Mouse (Mus musculus) thymus, adult 2 months (tissue): ENCODE results near the gene Nfkbiz. TPM values are rescaled to one million over a fixed set of nuclear protein-coding genes. Genes with fewer than 3 reads are reported as not detected.

Experiments
- DNase-seq: peaks from one replicate; pipeline ENCODE4 v3.0.0; 2021
- H3K27ac ChIP-seq: fragments of 200-500 bp; 2 replicates; pipeline ENCODE4 v1.5.1; 2012; ENCODE audit warnings: low read length, control low read depth; ENCODE audit not compliant: control insufficient read depth, insufficient read depth
- H3K27me3 ChIP-seq: fragments of 200-500 bp; 2 replicates; pipeline ENCODE4 v1.6.1; 2012; ENCODE audit warnings: mild to moderate bottlenecking, low read length, moderate library complexity, mixed read lengths; ENCODE audit not compliant: control insufficient read depth, insufficient read depth
- H3K36me3 ChIP-seq: fragments of 200-500 bp; 2 replicates; pipeline ENCODE4 v1.6.1; 2012; ENCODE audit warnings: mild to moderate bottlenecking, low read length, moderate library complexity; ENCODE audit not compliant: control insufficient read depth, insufficient read depth
- H3K4me1 ChIP-seq: fragments of 200-500 bp; replicated peaks from 2 replicates; pipeline ENCODE4 v1.6.1; 2012; ENCODE audit warnings: low read length; ENCODE audit not compliant: control insufficient read depth, insufficient read depth
- H3K4me3 ChIP-seq: fragments of 200-500 bp; 2 replicates; pipeline ENCODE4 v1.5.1; 2012; ENCODE audit warnings: mild to moderate bottlenecking, low read length, control low read depth, moderate library complexity; ENCODE audit not compliant: control insufficient read depth, insufficient read depth
- CTCF ChIP-seq: fragments of 200-500 bp; IDR thresholded peaks from 2 replicates; pipeline ENCODE4 v1.5.1; 2012; ENCODE audit warnings: mild to moderate bottlenecking, control low read depth, low read length, moderate library complexity, borderline replicate concordance; ENCODE audit not compliant: control insufficient read depth, poor library complexity, insufficient read depth; ENCODE audit errors: extremely low read depth
- POLR2A ChIP-seq: fragments of 200-500 bp; IDR thresholded peaks from 2 replicates; pipeline ENCODE4 v1.6.1; 2012; ENCODE audit warnings: mild to moderate bottlenecking, low read length, control low read depth, moderate library complexity; ENCODE audit not compliant: control insufficient read depth, poor library complexity, insufficient read depth; ENCODE audit errors: extremely low read depth
- WGBS: fragments of 180-500 bp; shearing (Covaris S2); methylation state at CpG from one replicate; pipeline ENCODE4 v1.1.7; 2018; 5-methylcytosine and 5-hydroxymethylcytosine counted together
- polyA plus RNA-seq: library from polyadenylated mRNA; depleted of rRNA; stranded (reverse); fragments of >200 nt; gene quantifications from 2 replicates; pipeline ENCODE4 v1.2.3, GENCODE M21; 2012; rRNA removed

Gene Nfkbiz
- polyA plus RNA-seq, 1 experiment = 21.1 TPM

GRCm38 (mm10) chr16:55776329-55776728, 62.4 kb downstream of the Nfkbiz start:
- no peak for DNase-seq
- 80% methylated on average over 11 of the region's 11 CpGs for WGBS
- TF ChIP-seq CTCF (no peak), POLR2A (no peak)
- H3K27ac ChIP-seq = no peak overlapping the region
- no peak overlapping the region for H3K4me3 ChIP-seq
- H3K4me1 ChIP-seq = no peaks in the 10 kb centered on the region
- H3K27me3 ChIP-seq = no peaks in the 10 kb centered on the region
- no peaks in the 10 kb centered on the region for H3K36me3 ChIP-seq

DNA sequence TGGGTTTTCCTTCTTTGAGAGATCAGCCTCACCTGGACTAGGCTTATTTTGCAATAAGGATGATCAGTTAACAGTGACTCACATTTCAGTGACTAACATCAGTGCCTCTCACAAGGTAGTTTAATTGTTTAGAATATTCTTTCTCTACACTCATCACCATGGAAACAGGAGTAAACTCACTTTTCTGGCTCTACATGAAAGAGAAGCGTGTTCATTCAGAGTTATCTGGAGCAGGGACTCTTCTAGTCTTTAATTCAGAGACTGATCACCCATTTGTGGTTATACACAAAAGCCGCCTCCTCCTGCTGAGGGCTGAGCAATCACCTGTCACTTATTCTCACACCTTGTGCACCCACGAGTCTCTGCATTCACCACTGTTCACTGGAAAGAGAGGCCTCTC, 68.5 kb downstream of the Nfkbiz start:
- Histone ChIP-seq H3K27me3 (no peaks in the 10 kb centered on the region), H3K4me3 (no peak overlapping the region), H3K36me3 (no peaks in the 10 kb centered on the region), H3K4me1 (no peaks in the 10 kb centered on the region), H3K27ac (no peak overlapping the region)
- DNase-seq = no peak
- TF ChIP-seq POLR2A (no peak), CTCF (no peak)
- 78% methylated on average over 3 of the region's 3 CpGs for WGBS

Other genes with a start within 250 kb of the Nfkbiz start
- 5.2 and 6.0 TPM in 2 replicates for gene Nxpe3, start 56.4 kb upstream of the Nfkbiz start, polyA plus RNA-seq
- gene Cep97, start 96.0 kb upstream of the Nfkbiz start, polyA plus RNA-seq = 17.4 and 19.3 TPM in 2 replicates
- 151 and 184 TPM in 2 replicates for gene Rpl24, start 127.4 kb upstream of the Nfkbiz start, polyA plus RNA-seq
- 6.1 and 7.1 TPM in 2 replicates for gene Zbtb11, start 135.0 kb upstream of the Nfkbiz start, polyA plus RNA-seq
- gene Pcnp, start 190.8 kb upstream of the Nfkbiz start, polyA plus RNA-seq = 17.0 and 18.9 TPM in 2 replicates
- gene Trmt10c, start 198.9 kb upstream of the Nfkbiz start, polyA plus RNA-seq = 6.5 and 6.8 TPM in 2 replicates
- 11.2 and 14.1 TPM in 2 replicates for gene Senp7, start 209.4 kb upstream of the Nfkbiz start, polyA plus RNA-seq